Mouse (Mus musculus) erythroid progenitor cell, adult 5-6 weeks (primary cell): ENCODE results near the gene Rgma. TPM values are rescaled to one million over a fixed set of nuclear protein-coding genes. Genes with fewer than 3 reads are reported as not detected.

Experiments
- ATAC-seq: replicated peaks from 2 replicates; pipeline ENCODE4 v1.8.0; 2016; ENCODE audit warnings: moderate number of reproducible peaks, mild to moderate bottlenecking, moderate TSS enrichment, inconsistent platforms; ENCODE audit not compliant: poor library complexity, low FRiP score, severe bottlenecking
- total RNA-seq, 2 experiments: library from RNA; stranded (forward) in 1 of 2; stranded (reverse) in 1 of 2; fragments of 150-400 nt in 1 of 2; fragments of 186-747, 209-891 nt in 1 of 2; gene quantifications; 2 replicates each; pipeline versions ENCODE4 v1.2.3 to v1.2.4; 2015 to 2017; ENCODE audit warnings: low replicate concordance in 2 of 2

Gene Rgma
- total RNA-seq, 2 experiments from 2014 or later = not detected

- ATAC-seq = no peak
Measured at GRCm38 (mm10) chr7:73367681-73368464, 7.4 kb upstream of the Rgma start.

- ATAC-seq = no peak
Measured at GRCm38 (mm10) chr7:73369992-73370391, 5.3 kb upstream of the Rgma start.

DNA sequence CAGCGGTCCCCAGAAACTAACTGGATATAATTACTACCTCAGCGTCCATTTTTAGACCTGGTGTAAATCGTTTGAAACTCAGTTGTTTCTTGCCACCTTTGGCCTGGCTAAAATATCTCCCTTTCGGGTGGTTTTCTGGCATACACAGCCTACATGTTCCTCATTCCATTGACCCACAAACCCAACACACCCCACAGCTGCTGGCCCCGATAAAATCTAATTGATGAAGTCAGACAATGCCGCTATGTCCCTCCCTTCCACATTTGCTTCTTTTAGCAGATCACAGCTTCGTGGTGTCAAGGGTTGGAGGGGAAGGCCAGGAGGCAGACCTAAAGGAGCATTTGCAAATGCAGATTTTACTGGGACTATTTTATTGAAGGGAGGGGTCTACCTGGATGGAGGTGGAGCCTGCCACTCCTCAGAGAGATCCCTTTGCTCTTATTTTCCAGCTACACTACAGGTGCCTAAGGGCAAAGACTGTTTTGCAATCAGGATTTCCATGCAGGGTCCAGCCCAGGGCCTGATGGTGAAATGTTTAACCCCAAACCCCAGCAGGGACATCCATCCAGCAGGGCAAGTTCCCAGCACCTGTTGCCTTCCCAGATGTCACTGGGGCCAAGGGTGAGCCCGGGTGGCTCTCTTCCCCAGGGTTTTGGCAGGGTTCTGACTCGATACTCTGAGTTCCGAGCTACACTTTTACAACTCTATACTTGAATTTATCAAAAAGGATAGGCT lies 3.6 kb upstream of the Rgma start:
- ATAC-seq = no peak

DNA sequence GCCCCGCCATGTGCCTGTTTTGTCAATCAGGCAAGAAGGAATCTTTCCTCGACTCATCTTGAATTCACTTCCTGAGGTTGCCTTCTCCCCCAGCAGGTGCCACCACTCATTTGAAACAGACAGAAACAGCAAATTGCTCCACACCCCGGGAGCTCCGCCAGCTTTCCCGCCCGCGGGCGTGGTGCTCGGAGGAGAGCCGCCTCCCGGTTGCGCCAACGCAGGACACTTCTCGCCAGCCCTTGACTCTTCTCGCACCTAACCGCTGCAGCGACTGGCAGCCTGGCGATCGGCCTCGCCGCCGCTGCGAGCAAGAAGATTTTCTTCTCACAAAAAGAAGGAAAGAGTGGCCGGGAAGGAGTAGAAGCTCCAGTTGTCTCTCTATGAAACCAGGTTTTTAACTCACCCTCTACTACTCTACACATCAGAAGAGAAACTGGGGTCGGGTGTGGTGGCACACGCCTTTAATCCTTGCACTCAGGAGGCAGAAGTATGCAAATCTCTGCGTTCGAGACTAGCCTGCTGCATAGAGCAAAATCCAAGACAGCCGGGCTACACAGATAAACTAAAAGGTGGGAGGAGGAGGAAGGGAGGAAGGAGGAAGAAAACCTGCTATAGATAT lies 2.8 kb upstream of the Rgma start:
- no peak for ATAC-seq

DNA sequence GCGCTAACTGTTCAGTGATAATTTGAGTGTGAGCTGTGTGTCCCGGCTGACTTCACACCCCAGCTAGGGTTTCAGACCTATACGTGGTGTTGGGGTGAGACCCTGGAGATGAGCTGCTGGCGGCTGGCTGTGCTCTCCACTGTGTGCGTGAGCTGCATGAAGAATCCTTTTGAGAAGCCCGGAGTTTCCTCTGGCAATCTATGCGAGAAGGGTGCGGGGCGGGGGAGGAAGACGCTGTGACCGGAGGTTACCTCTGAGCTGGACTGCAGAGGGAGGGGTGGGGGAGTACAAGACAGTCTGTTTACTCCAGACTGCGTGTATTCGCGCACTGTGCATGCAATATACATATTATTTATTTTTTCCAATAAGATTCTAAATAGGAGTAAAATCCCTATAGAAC lies 582 bp upstream of the Rgma start:
- no peak for ATAC-seq

- ATAC-seq = no peak; the same call in 1 of the 2 replicates
Measured at GRCm38 (mm10) chr7:73376101-73377001, 1.0 kb downstream of the Rgma start.

GRCm38 (mm10) chr7:73377307-73377706 lies 2.0 kb downstream of the Rgma start:
- ATAC-seq = no peak

- ATAC-seq = no peak
Measured at GRCm38 (mm10) chr7:73378034-73378433, 2.7 kb downstream of the Rgma start.

- no peak for ATAC-seq
Measured at GRCm38 (mm10) chr7:73382843-73383242, 7.5 kb downstream of the Rgma start.

DNA sequence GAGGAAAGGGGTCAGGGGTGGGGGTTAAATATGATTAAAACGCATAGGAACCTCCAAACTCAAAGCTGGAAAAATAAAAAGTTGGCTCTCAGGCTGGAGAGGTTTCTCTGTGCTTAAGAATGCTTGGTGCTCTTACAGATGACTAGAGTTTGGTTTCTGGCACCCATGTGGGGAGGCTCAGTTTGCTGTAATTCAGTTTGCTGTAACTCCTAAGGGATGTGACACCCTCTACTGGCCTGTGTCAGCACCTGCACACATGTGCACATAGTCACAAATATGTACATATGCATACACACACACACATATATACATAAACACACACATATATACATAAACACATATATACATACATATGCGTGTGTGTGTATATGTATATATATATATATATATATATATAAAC lies 13.6 kb downstream of the Rgma start:
- no peak for ATAC-seq

DNA sequence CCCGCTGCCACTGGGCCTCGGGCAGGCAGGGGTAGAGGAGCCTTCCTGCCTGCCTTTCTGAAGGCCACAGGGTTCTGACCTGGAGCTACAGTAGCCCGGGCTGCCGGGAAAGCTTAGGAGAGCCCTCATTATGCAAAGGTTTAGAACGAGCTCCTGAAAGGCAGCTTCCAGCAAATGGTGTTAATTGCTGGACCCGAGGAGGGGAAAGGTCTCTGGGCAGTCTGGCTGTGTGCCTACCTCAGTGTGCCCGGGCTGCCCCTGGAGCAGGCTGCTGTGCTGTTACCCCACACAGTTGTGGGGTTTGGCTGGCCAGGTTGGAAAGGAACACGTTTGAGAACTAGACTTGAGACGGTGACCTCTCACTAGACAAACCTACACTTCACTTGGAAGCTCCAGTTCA lies 14.1 kb downstream of the Rgma start:
- ATAC-seq = no peak

DNA sequence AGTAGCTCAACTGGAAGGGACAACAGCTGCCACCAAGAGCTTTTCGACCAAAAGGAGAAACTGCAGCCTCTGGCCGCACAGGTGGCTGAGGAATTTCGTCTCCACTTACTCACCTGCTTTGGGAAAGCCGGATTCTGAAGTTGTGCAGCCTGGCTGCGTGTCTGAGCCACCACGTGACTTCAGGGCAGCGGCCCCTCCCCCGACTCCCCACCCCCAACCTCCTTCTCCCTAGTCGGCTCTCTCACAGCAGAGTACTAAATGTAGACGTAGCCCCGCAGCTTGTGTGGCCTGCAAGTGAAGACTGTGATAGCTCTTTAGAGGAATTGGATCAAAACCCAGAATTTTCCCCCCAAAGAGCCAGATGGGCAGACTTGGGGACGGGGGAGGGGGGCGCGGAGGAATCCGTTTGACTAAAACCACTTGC lies 14.6 kb downstream of the Rgma start:
- no peak for ATAC-seq

GRCm38 (mm10) chr7:73390426-73391001 lies 15.2 kb downstream of the Rgma start:
- ATAC-seq = no peak

GRCm38 (mm10) chr7:73391002-73391517 lies 15.8 kb downstream of the Rgma start:
- no peak for ATAC-seq

DNA sequence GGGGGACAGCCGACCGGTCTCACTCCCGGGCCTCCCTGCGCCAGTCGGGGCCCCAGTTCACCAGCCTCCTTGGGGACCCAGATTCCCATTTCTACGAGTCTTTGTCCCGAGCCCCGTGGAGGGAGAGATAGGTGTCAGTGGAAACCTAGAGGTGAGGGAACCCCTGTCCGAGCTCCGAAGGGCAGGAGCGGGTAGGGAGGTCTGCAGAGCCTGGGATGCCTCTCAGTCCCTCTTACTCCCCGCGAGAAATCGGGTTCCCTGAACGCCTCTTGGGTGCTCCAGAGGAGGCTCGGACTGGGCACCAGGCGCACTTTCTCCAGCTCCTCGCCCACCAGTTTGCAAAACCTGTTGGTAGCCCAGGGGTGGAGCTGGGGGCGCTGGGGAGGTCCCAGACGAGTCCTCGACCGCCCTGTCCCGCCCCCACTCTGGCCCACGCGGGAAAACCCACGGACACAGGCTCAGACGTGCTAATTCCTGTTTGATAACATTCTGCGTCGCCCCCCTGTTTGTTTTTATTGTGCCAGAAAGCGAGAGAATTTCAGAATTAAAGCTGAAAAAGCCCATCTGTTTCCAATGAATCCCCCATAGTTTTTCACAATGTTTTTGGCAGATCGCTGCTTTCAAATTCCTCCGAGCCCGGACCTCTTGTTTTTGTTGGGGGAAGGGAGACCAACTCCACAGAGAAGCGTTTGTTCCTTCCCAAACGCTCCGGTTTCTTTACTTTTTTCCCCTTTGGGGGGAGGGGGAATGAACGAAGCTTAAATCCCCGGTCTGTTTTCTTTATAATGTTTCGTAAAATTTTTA lies 16.4 kb downstream of the Rgma start:
- no peak for ATAC-seq

- no peak for ATAC-seq
Measured at GRCm38 (mm10) chr7:73392359-73392758, 17.1 kb downstream of the Rgma start.

- ATAC-seq = no peak
Measured at GRCm38 (mm10) chr7:73393307-73394012, 18.2 kb downstream of the Rgma start.

- no peak for ATAC-seq
Measured at GRCm38 (mm10) chr7:73394013-73394409, 18.7 kb downstream of the Rgma start.
